Mouse (Mus musculus): ENCODE results near the gene Ifnar2. TPM values are rescaled to one million over a fixed set of nuclear protein-coding genes. Genes with fewer than 3 reads are reported as not detected.
A peak's percentile ranks its signal among the peaks of the same experiment; 100 is the strongest.

Gene Ifnar2
- total RNA-seq, 1 experiment from 2014 or later: 83.9 TPM

- DNase-seq: peak; percentile 82
Observed at GRCm38 (mm10) chr16:91357526-91357900, 15.1 kb upstream of the Ifnar2 start.

- peak; percentile 60 for DNase-seq
Observed at GRCm38 (mm10) chr16:91358555-91358954, 14.0 kb upstream of the Ifnar2 start.

- DNase-seq: no peak
Observed at GRCm38 (mm10) chr16:91359531-91359930, 13.1 kb upstream of the Ifnar2 start.

DNA sequence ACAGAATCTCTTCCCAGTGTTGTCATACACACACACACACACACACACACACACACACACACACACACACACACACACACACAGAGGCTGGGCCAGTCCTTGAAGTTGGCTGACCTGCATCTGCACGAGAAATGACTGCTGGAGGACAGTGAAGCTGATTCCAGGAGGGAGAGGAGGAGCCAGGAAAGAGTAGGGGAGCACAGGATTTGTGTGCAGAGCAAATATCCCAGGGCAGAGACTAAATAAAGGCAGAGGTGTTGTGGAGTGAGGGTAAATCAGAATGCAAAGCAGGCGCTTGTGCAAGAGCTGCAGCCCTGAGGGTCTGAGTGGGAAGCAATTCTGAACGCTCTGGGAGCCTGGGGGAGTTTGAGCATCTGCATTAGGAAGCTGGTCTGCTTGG, 12.4 kb upstream of the Ifnar2 start:
- DNase-seq: peak; percentile 51

DNA sequence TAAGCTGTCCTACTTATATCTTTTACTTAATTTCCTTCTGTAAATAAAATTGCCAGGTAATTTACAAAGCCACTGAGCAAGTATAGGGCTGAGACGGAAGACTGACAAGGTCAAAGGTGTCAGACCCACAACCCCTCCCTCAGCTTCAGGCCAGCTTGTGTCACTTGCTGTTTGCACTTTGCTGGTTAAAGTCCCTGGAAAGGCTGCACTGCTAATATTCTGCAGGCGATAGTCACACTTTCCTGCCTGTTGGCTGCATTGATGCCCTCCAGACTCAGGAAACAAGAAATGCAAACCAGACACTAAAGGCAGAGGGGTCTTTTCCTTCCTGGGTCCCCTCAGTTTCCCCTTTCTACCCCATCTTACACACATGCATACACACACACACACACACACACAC, 10.6 kb upstream of the Ifnar2 start:
- no peak for DNase-seq

DNA sequence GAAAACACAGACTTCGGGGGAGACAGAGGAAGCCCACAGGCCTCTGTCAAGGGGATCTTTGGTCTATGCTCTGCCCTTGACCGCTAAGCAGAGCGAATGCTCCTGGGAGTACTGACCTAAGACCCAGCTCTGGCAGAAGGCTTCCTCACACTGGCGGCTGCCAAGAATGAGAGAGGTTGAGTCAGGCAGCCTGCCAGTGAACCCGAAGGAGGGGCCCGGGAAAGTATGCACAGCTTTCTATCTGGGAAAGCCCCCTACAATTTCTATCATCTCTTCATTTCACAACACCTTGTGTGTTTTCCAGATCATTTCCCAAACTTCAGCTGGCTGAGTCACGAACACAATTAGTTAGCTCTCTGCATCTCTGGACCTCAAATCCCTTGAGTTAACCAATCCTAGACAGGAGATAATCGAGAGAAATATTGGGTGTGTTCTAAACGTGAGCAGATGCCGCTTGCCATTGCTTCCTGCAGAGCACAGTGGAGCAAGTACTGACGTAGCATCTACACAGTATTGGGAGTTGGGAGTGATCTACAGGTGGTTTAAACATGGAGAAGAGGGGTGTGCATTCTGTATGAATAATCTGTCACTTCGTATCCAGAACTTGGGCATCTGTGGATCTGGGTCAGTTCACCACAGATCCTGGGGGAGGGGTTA, 9.8 kb upstream of the Ifnar2 start:
- peak; percentile 80 for DNase-seq

- DNase-seq: peak; percentile 56
Observed at GRCm38 (mm10) chr16:91363483-91363882, 9.1 kb upstream of the Ifnar2 start.

- DNase-seq: no peak
Observed at GRCm38 (mm10) chr16:91366567-91366966, 6.0 kb upstream of the Ifnar2 start.

GRCm38 (mm10) chr16:91367066-91367465, 5.5 kb upstream of the Ifnar2 start:
- DNase-seq: no peak

DNA sequence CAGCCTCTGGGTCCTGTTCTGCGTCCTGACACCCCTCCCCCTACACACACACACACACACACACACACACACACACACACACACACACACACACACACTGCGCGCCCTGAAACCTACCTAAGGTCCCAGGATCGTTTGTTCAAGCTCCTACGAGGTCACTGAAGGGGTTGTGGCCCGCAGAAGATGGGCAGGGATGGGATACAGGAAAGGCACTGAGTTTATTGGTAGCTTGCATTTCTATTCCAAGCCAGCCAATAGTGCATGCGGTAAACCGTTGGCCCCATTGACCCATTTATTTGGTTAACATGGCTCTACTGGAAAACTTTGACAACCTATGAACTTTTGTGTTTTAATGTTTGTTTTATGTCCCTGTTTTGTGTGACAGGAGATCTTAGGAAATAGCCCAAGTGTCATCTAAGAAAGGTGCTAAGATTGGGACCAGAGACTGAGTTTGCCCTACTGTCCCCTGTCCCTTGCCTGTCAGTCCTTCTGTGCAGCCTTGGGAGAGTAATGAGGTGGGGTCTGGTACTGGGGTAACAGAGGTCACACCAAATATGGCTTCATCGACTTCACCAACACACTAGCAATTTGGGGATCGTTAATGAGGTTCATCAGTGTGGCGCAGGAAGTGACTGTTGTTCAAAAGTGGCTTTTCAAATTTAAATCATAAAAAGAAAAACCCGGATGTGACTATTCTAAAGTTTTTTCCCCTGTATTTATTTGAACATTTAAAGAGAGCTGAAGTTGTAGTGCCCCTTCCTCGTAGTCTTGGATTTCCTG, 1.1 kb downstream of the Ifnar2 start:
- DNase-seq: no peak

GRCm38 (mm10) chr16:91374253-91374634, 1.7 kb downstream of the Ifnar2 start:
- no peak for DNase-seq

- DNase-seq: no peak
Observed at GRCm38 (mm10) chr16:91376701-91377100, 4.1 kb downstream of the Ifnar2 start.

DNA sequence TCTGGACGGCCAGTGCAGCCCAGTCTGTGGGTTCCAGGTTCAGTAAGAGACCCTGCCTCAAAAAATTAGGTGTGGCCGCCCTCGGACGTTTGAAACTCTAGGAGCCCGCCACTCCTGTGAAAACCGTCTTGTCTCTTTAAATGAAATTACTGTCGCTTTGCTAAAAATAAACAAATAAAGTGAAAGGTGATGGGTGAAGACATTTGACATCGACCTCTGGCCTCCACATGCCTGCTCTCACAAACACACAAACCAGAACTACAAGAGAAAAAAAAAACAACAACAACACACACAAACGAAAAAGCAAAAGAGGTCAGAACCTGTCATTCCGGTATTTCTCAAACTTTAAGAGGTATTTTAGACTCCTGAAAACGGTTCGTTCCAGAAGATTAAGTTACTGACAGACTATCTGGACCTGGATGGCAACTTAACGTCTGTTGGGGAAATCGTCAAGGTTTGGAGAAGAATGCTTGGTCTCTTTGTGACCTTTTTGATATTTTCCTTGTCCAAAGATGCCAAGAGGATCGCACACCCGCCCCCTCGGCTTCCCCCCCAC, 5.9 kb downstream of the Ifnar2 start:
- DNase-seq: no peak

GRCm38 (mm10) chr16:91378991-91379390, 6.4 kb downstream of the Ifnar2 start:
- no peak for DNase-seq

GRCm38 (mm10) chr16:91379412-91379811, 6.8 kb downstream of the Ifnar2 start:
- no peak for DNase-seq

GRCm38 (mm10) chr16:91380151-91380550, 7.6 kb downstream of the Ifnar2 start:
- DNase-seq: no peak

DNA sequence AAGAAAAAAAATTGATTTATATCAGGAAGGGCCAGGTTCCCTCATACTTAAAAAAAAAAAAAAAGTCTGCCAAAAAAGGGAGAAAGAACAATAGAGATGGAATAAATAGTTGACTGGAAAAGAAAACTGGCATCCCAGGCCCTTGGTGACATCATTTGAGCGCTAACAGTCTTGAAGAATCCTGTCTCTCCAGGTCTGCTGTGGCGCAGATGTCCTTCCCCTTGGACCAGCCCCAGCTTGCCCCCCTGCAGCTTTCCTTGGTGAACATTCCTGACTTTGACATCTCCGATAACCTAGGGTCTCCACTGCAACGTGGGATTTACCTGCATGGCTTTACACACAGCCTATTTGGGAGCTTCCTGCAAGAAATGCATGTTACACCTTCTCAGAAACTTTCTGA, 9.0 kb downstream of the Ifnar2 start:
- DNase-seq: no peak

GRCm38 (mm10) chr16:91382261-91382790, 9.7 kb downstream of the Ifnar2 start:
- no peak for DNase-seq

DNA sequence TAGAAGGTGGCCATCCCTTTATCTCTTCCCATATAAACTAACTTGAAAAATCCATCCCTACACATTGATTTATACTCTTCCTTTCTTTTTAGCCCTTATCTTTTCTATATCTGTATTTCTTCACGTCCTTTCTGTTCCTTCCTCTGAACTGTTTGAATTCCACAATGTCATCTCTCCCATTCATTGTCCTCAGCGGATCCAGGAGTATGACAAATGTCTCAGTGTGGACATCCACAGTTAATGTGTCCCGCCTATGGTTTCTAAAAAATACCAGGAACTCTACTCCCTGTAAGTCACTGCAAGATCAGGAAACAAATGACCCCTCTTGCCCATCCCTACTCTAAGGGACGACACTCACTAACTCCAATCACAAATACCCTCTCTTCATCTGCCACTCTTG, 11.6 kb downstream of the Ifnar2 start:
- no peak for DNase-seq

DNA sequence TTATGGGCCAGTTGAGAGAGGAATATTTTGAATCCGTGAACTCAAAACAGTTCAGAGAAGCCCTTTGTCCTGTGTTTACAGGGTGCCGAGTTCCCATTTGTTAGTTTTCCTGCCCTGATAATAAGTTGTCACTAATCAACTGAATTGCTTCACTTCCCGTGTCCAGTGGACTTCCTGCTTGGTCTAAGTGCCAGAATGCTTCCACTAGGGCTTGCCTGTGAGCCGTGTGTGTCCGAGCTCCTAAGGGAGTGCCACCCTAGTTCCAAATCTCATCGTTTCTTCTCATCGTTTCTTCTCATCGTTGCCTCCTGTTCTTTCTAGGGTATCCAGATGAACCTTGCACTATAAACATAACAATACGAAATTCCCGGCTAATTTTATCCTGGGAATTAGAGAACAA, 13.0 kb downstream of the Ifnar2 start:
- no peak for DNase-seq

GRCm38 (mm10) chr16:91386419-91387120, 14.0 kb downstream of the Ifnar2 start:
- no peak for DNase-seq

- no peak for DNase-seq
Observed at GRCm38 (mm10) chr16:91387121-91387486, 14.5 kb downstream of the Ifnar2 start.

DNA sequence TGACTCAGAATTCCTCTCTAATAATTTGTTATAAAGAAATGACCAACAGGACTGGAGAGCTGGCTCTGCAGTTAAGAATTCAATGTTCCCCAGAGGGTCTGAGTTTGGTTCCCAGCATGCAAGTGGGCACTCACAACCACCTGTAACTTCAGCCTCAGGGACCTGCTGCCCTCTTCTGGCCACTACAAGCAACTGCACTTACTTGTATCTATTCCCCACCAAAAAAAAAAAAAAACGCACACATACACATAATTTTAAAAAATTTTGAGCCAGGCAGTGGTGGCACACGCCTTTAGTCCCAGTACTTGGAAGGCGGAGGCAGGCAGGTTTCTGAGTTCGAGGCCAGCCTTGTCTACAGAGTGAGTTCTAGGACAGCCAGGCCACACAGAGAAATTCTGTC, 17.5 kb downstream of the Ifnar2 start:
- no peak for DNase-seq

Data from adrenal gland, postnatal 14 days (tissue).